Mouse (Mus musculus) myocyte (in vitro differentiated cells): ENCODE results near the gene Scrn3. TPM values are rescaled to one million over a fixed set of nuclear protein-coding genes. Genes with fewer than 3 reads are reported as not detected.

Experiments
- H3K27me3 ChIP-seq: one replicate; pipeline ENCODE4 v1.6.1; 2011; ENCODE audit not compliant: control insufficient read depth, insufficient read depth, insufficient read length
- H3K36me3 ChIP-seq: one replicate; pipeline ENCODE4 v1.6.1; 2011; ENCODE audit not compliant: control insufficient read depth, insufficient read depth
- H3K4me2 ChIP-seq: one replicate; pipeline ENCODE4 v1.6.1; 2011; ENCODE audit warnings: low read depth, control low read depth
- H3K4me3 ChIP-seq: one replicate; pipeline ENCODE4 v1.5.1; 2011; ENCODE audit warnings: mild to moderate bottlenecking, control low read depth, moderate library complexity
- H3K79me2 ChIP-seq: one replicate; pipeline ENCODE4 v1.6.1; 2011; ENCODE audit not compliant: control insufficient read depth, insufficient read depth
- H3ac ChIP-seq: one replicate; pipeline ENCODE4 v1.6.1; 2011; ENCODE audit not compliant: control insufficient read depth, insufficient read length
- CEBPB ChIP-seq: IDR thresholded peaks from 2 replicates; pipeline ENCODE4 v1.6.1; 2011; ENCODE audit warnings: mild to moderate bottlenecking, moderate library complexity; ENCODE audit not compliant: poor library complexity, insufficient read depth, severe bottlenecking
- E2F4 ChIP-seq: IDR thresholded peaks from one replicate; pipeline ENCODE4 v1.6.1; 2011; ENCODE audit warnings: mild to moderate bottlenecking, control low read depth, moderate library complexity; ENCODE audit not compliant: insufficient read depth
- MAX ChIP-seq: IDR thresholded peaks from one replicate; pipeline ENCODE4 v1.6.1; 2011; ENCODE audit warnings: low read depth, mild to moderate bottlenecking, control low read depth
- MYOD1 ChIP-seq, 3 experiments: IDR thresholded peaks; one replicate each; pipeline ENCODE4 v1.6.1; 2011; ENCODE audit warnings: control low read depth in 2 of 3, low read depth in 2 of 3, mild to moderate bottlenecking in 2 of 3, moderate library complexity in 1 of 3; ENCODE audit not compliant: insufficient read length in 2 of 3, control insufficient read depth in 1 of 3
- MYOG ChIP-seq, 3 experiments: IDR thresholded peaks; one replicate each; pipeline ENCODE4 v1.6.1; 2011; ENCODE audit warnings: control low read depth in 2 of 3, low read depth in 2 of 3, mild to moderate bottlenecking in 2 of 3; ENCODE audit not compliant: insufficient read length in 2 of 3, control insufficient read depth in 1 of 3, insufficient read depth in 1 of 3
- POLR2A ChIP-seq: IDR thresholded peaks from one replicate; pipeline ENCODE4 v1.6.1; 2011; ENCODE audit warnings: low read depth, mild to moderate bottlenecking, control low read depth, moderate library complexity; ENCODE audit not compliant: insufficient read length
- POLR2AphosphoS2 ChIP-seq: IDR thresholded peaks from one replicate; pipeline ENCODE4 v1.6.1; 2011; ENCODE audit warnings: low read depth, control low read depth; ENCODE audit not compliant: insufficient read length
- REST ChIP-seq: IDR thresholded peaks from one replicate; pipeline ENCODE4 v1.6.1; 2011; ENCODE audit warnings: mild to moderate bottlenecking, control low read depth, moderate library complexity; ENCODE audit not compliant: insufficient read depth, insufficient read length
- SRF ChIP-seq: IDR thresholded peaks from one replicate; pipeline ENCODE4 v1.6.1; 2011; ENCODE audit warnings: low read depth; ENCODE audit not compliant: control insufficient read depth, insufficient read length
- TCF12 ChIP-seq: IDR thresholded peaks from one replicate; pipeline ENCODE4 v1.6.1; 2011; ENCODE audit warnings: mild to moderate bottlenecking, control low read depth; ENCODE audit not compliant: poor library complexity, insufficient read depth, severe bottlenecking
- TCF3 ChIP-seq: IDR thresholded peaks from one replicate; pipeline ENCODE4 v1.6.1; 2011; ENCODE audit warnings: low read depth, control low read depth; ENCODE audit not compliant: insufficient read length
- USF1 ChIP-seq: IDR thresholded peaks from one replicate; pipeline ENCODE4 v1.6.1; 2011; ENCODE audit warnings: low read depth, mild to moderate bottlenecking, control low read depth, moderate library complexity
- polyA plus RNA-seq: library from polyadenylated mRNA; unstranded; fragments of >200 nt; fragmentation: generic; extraction: Trizol; gene quantifications from one replicate; pipeline ENCODE4 v1.2.1, GENCODE M21; 2012; ENCODE audit warnings: missing spikeins

Scrn3 gene
- polyA plus RNA-seq, 1 experiment = 10.7 TPM

DNA sequence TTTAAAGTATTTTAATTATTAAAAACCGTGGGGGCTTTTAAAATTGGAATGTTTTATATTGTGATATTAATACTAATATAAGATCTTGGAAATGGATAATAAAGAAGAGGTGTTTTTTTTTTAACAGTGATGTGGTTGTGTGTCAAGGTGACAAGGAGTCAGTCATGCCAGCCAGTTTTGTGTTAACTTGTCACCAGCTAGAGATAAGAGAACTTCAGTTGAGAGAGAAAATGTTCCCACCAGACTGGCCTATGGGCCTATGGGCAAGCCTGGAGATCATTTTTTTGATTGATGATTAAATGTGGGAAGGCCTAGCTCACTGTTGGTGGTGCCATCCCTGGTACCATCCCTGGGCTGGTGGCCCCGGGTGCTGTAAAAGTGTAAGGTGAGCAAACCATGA, 48.1 kb downstream of the Scrn3 start:
- TF ChIP-seq MYOD1 (IDR thresholded peaks at IDR 0.05; ENCODE audit: control insufficient read depth in 1 of 3, insufficient read length in 2 of 3, low read depth in 2 of 3) = no peak
- TF ChIP-seq REST = no peak
- TF ChIP-seq POLR2A = no peak
- TF ChIP-seq MAX = no peak
- no peak for TF ChIP-seq POLR2AphosphoS2
- no peak for TF ChIP-seq SRF
- no peak for TF ChIP-seq TCF12
- TF ChIP-seq TCF3 = no peak
- no peak for TF ChIP-seq USF1
- no peak overlapping the region for H3K4me2 ChIP-seq
- no peak overlapping the region for H3K4me3 ChIP-seq
- no peaks in the 10 kb centered on the region for H3K79me2 ChIP-seq
- H3K27me3 ChIP-seq = no peaks in the 10 kb centered on the region
- H3ac ChIP-seq = no peak overlapping the region
- no peaks in the 10 kb centered on the region for H3K36me3 ChIP-seq

- Histone ChIP-seq H3ac (no peak overlapping the region), H3K4me2 (no peak overlapping the region), H3K36me3 (no peaks in the 10 kb centered on the region), H3K4me3 (no peak overlapping the region), H3K27me3 (no peaks in the 10 kb centered on the region), H3K79me2 (no peaks in the 10 kb centered on the region)
- TF ChIP-seq TCF12 (no peak), MYOG (IDR thresholded peaks at IDR 0.05; ENCODE audit: control insufficient read depth in 1 of 3, insufficient read depth in 1 of 3, insufficient read length in 2 of 3, low read depth in 2 of 3) (no peak), USF1 (no peak), SRF (no peak), MAX (no peak), REST (no peak), MYOD1 (IDR thresholded peaks at IDR 0.05; ENCODE audit: control insufficient read depth in 1 of 3, insufficient read length in 2 of 3, low read depth in 2 of 3) (no peak)
Observed at GRCm38 (mm10) chr2:73363448-73363847, 51.0 kb downstream of the Scrn3 start.

DNA sequence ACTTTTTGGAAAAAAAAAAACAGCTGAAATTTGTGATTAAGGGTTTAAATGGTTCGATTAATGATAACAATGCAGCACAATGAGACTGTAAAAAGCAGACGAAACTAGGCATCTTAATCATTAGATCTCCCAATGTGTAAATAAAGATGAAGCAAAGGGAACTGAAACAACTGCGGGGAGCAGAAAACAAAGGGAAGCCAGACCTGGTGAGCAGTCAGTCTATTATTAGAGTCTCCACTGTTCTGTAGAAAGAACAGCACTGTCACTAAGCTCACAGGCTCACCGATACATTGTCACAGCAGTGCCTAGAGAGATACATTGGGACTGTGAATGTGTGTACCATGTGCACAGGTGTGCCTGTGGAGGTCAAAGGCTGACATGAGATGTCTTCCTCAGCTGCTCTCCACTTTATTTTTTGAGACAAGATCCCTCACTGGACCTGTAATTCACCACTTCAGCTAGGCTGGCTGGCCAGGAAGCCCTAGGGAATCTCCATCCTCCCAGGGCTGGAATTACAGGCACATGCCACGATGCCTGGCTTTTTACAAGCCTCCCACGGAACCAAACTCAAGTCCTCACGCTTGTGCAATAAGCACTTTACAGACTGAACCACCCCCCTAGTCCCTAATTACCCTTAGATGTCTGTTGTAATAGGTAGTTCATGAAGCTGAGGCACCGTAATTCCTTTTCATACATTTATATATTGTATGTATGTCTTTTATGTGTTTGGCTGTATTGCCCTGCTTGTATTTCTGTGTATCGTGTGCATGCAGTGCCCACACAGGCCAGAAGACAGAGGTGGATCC, 59.3 kb downstream of the Scrn3 start:
- TF ChIP-seq MAX = no peak
- TF ChIP-seq MYOD1 (IDR thresholded peaks at IDR 0.05; ENCODE audit: control insufficient read depth in 1 of 3, insufficient read length in 2 of 3, low read depth in 2 of 3) = no peak
- no peak for TF ChIP-seq POLR2AphosphoS2
- TF ChIP-seq REST = no peak
- no peak for TF ChIP-seq MYOG (IDR thresholded peaks at IDR 0.05; ENCODE audit: control insufficient read depth in 1 of 3, insufficient read depth in 1 of 3, insufficient read length in 2 of 3, low read depth in 2 of 3)
- TF ChIP-seq TCF3 = no peak
- no peak for TF ChIP-seq TCF12
- TF ChIP-seq USF1 = no peak
- TF ChIP-seq E2F4 = no peak
- TF ChIP-seq SRF = no peak
- TF ChIP-seq CEBPB = no peak
- no peak for TF ChIP-seq POLR2A
- H3ac ChIP-seq = no peak overlapping the region
- H3K79me2 ChIP-seq = no peaks in the 10 kb centered on the region
- no peak overlapping the region for H3K4me3 ChIP-seq
- H3K36me3 ChIP-seq = no peaks in the 10 kb centered on the region
- H3K27me3 ChIP-seq = no peaks in the 10 kb centered on the region
- H3K4me2 ChIP-seq = no peak overlapping the region

DNA sequence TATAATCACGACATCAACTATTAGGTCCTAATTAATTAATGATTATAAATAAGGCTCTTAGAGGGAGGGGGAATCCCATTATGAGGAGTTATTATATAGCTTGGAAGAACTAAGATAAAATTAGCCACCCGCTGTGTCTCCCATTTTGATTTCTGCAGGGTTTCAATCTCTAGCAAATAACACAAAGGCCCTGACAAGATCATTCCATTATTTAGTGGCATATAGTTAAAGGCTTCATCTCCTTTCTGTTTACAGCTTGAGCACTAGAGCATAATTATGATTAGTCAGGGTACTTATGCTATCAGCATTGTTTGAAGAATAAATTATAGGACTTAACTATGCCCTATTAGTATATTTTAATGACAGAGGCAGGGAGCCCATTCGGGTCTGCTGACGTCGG, 65.9 kb downstream of the Scrn3 start:
- Histone ChIP-seq H3K36me3 (no peaks in the 10 kb centered on the region), H3K79me2 (no peaks in the 10 kb centered on the region), H3ac (no peak overlapping the region), H3K4me3 (no peak overlapping the region), H3K4me2 (no peak overlapping the region), H3K27me3 (no peaks in the 10 kb centered on the region)
- TF ChIP-seq TCF12 (no peak), E2F4 (no peak), MAX (no peak), TCF3 (no peak), POLR2A (no peak), MYOG (IDR thresholded peaks at IDR 0.05; ENCODE audit: control insufficient read depth in 1 of 3, insufficient read depth in 1 of 3, insufficient read length in 2 of 3, low read depth in 2 of 3) (no peak), REST (no peak), SRF (no peak), POLR2AphosphoS2 (no peak), USF1 (no peak), CEBPB (no peak), MYOD1 (IDR thresholded peaks at IDR 0.05; ENCODE audit: control insufficient read depth in 1 of 3, insufficient read length in 2 of 3, low read depth in 2 of 3) (no peak)

DNA sequence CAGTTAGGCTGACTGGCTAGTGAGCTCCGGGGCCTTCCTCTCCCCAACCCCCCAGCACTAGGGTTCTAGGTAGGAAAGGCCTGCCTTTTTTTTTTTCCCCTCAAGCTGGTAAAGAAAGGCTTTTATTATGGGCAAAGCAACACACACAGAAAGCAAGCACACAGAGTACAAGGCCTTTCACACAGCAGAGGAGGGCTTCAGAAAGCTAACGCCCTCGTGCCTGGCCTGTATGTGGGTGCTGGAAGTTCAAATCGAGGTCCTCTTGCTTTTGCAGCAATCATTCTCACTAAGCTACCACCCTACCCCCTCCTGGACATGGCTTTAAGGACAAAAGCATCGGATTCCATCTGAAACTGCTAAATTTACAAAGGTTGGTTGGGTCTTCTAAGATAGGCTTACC, 67.3 kb downstream of the Scrn3 start:
- Histone ChIP-seq H3K79me2 (no peaks in the 10 kb centered on the region), H3ac (no peak overlapping the region), H3K27me3 (no peaks in the 10 kb centered on the region), H3K4me3 (no peak overlapping the region), H3K36me3 (no peaks in the 10 kb centered on the region), H3K4me2 (no peak overlapping the region)
- TF ChIP-seq MYOG (IDR thresholded peaks at IDR 0.05; ENCODE audit: control insufficient read depth in 1 of 3, insufficient read depth in 1 of 3, insufficient read length in 2 of 3, low read depth in 2 of 3) (no peak), TCF12 (no peak), USF1 (no peak), CEBPB (no peak), MYOD1 (IDR thresholded peaks at IDR 0.05; ENCODE audit: control insufficient read depth in 1 of 3, insufficient read length in 2 of 3, low read depth in 2 of 3) (no peak), POLR2AphosphoS2 (no peak), TCF3 (no peak), SRF (no peak), POLR2A (no peak), REST (no peak), MAX (no peak), E2F4 (no peak)
